Mouse (Mus musculus): ENCODE data around the gene Nectin3.
"Not testable (repeated sequence)": the region's sequence is repeated elsewhere in the genome, so short reads cannot be mapped to it uniquely, and the experiment has no call there.

Gene Nectin3

DNA sequence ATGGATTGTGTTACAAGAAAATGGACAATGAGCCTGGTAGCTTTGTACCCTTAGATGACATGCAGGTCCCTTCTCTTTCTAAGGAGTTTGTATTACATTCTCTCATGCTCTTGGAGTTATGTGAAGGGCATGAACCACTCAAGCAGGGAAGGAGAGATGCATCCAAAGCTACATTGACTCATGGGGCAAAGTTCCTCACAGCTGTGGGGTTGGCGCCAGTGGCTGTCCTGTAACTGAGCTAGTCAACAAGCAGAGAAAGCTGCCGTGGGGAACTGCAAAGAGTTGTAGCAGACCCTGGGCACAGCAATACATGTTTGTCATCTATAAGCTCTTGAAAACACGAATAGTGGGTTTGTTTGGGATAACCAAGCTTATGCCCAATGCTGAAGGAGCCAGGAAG lies 82.1 kb downstream of the Nectin3 start:
- DNase-seq (ENCODE audit: low read depth, low spot score): no peak

DNA sequence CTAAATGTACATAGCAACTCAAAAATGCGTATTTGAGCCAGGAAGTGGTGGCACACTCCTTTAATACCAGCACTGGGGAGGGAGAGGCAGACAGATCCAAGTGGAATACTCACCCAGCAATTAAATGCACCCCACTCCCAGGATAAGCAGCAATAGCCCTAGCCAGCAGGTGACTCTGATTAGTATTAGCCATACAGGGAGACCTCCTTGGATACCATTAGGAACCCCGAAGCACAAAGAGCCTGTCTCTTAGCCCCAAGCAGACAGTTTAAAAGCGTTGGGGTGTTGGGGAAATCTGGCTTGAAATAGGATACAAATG lies 87.6 kb downstream of the Nectin3 start:
- no peak for DNase-seq (ENCODE audit: low read depth, low spot score)

DNA sequence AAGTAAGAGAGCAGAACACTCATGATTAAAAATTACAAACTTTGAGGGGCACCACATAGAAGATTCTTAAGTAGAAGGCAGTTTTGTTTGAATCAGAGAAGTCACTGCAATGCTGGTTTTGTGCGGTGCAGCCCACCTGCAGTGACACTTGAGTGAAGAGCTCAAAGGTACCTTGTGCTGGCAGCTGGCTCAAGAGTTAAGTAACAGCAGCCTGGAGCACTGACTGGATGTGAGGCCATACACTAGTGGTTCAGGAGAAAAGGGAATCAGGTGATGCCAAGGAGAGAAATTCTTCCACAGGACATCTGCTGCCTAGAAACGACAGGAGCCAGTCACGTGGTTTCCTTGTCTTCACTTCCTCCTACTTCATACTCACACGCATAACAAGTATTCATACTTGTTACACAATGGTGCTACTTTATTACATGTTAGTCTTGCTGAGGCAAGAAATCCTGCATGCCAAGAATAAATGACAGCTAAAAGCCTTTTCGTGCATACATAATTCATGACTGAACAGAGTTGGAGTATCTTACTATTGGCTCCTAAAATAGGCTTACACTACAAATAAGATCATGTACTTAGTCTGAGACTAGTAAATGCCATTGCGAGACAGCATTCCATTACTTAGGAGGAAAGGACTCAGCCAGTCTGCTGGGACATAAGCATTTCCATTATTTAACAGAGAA lies 88.1 kb downstream of the Nectin3 start:
- DNase-seq (ENCODE audit: low read depth, low spot score): no peak

DNA sequence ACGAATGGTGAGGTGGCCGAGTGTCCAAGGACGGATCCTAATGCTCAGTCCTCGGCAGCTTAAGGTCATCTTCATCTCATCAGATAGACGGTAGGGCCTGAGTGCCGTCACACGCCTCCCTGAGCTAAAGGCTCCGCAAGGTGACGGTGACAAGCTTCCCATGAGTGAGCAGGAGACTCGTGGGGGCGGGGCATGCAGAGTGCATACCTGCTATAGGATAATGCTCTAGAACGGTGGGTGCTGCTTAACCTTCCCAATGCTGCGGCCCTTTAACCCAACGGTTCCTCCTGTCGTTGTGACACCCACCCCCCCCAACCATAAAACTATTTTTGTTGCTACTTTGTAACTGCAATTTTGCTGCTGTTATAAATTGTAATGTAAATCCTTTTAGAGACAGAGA lies 90.3 kb downstream of the Nectin3 start:
- DNase-seq (ENCODE audit: low read depth, low spot score): no peak

DNA sequence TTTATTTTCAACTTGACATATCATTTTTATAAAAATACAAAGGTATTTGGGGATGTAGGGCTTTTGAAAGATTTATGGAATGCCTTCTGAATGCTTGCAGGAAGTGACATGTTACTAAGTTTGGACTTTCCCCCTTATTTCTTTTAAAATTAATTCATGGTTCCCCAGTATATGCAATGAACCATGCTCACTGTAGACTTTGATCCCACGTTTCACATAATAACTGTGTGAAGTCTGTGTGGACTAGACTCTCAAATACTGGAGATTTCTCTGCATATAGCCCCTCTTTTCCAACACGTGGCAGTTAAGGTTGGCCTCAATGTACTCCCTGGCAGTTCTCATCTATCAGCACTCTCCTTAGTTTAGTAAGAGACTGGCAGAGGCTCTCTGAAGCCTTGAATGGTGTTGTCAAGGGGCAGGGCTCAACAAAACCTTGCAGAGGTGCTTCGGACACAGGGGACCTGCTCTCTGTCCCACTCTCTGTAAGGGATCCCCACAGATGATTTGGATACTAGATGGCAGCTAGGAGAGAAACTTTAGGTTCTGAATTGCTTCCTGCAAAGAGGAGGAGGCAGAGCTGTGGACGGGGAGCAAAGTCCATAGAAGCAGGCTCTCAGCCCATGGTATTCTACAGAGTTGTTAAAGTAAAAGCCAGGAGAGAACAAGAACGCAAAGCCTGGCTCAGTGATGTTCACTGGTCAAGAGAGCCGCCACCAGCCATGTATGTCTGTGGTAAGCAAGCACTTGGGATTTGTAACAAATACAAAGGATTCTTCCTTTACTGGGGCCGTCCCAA lies 91.3 kb downstream of the Nectin3 start:
- no peak for DNase-seq (ENCODE audit: low read depth, low spot score)

DNA sequence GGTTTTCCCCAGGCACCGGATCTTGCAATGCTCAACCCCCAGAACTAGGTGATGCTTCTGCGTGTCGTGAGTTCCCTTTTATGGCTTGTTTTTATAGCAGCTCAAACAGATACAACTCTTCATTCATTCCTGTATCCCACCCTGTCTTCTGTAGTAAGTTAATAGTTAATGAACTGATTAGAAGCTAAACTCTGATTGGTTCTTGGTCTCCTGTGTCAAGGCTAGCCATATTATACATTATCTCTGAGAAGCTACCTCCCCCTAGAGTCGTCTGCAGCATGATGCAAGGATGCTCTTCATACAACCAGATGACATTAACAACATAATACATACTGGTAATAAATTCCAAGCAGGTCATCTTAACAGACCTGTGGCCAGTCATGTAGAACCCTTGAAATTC lies 100.4 kb downstream of the Nectin3 start:
- no peak for DNase-seq (ENCODE audit: low read depth, low spot score)

DNA sequence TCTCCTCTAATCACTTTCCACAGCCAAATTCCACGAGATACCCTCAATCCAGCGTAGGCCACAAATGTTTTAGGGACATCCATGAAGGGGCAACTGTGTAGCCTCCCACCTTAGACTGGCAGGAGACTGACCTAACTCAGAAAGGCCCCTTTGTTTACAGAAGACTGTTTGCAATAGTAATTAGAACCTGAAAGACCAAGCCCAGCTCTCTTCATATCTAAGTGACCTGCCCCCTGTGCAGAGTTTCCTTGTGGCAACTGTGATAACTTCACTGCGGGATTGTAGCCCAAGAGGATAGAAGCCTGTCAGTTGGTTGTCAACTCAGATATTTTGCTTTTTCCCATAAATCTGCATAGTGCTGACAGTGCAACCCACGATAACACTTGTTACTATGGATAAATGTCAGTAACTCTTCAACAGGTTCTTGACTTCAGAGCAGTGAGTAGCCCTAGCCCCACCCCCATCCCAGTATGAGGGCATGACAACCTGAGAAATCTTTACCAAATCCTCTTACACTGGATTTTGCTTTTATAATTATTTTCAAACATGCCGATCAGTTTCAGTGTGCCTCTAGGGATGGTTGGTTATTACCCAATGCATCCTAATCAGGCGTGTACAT lies 108.8 kb downstream of the Nectin3 start:
- DNase-seq (ENCODE audit: low read depth, low spot score): no peak

DNA sequence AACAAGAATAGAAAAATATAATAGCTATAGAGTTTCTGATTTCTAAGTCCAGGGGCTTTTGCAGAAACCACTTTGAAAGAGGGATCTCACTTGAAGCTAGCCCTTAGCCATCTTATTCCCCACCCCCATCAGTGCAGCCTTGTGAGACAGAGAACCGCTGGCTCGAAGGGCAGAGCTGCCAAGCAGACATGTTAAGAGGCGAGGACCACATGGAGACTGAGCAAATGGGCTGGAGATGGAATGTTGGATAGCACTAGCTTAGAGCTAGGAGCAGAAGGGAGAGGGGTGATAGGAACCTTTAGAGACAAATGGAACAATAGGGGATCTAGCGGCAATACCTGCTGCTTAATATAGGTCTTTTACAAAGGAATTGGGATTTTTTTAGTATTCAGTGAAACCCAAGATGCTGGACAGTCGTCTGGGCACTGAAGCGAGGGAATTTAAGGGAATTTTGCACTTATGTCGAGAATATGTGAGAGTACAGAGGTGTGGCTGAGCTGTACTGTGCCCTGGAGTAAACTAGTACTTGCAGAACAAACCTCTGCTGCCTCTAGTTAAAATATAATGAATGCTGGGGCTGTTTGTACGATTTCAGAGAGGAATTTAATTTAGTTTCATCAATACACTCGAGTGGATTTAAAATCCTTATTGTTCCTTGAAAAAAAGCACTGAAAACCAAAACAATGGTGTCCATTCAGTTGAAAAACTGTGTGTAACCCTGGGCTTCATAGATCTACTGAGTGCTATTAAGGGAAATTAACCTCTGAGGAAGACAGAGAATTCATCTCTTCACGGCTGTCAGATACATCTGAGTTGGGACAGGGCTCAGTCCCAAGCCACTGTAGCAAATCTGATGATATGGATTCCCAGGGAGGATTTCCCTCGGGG lies 109.6 kb downstream of the Nectin3 start:
- peak; percentile 34 for DNase-seq (ENCODE audit: low read depth, low spot score)

DNA sequence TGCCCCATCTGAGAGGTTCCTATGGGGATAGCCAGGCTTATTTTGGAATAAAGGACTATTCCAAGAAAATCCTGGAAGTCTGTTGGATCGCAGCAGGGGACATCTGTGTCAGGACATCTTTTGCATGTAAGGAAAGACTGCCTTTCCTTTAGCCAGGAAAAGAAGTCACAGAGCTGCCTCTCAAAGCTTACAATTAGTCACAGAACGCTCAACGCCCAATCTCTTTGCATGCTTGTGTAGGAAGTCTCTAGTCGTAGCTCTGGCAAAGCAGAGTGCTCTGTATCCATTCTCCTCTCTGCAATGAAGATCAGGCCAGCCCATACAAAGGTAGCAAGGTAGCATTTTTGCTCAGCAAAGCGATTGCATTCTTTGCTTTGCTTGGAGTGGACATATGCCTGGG lies 114.0 kb downstream of the Nectin3 start:
- DNase-seq (ENCODE audit: low read depth, low spot score): no peak

DNA sequence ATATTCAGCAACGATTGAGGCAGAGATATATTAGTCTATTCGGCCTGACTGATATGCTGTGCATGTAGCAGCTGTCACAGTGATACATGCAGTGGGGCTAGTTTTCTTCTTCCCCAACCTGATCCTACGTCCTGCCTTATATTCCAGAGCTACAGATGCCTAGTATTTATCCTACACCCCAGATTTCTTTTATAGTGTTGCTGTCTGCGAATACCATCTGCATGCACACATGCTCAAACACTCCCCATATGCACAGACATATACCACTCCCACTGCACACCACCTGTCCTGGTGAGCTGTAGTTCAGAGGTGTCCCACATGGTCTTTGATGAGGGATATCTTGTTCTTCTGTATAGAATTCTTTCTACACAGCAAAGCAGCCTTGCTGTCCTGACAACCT lies 115.0 kb downstream of the Nectin3 start:
- no peak for DNase-seq (ENCODE audit: low read depth, low spot score)

DNA sequence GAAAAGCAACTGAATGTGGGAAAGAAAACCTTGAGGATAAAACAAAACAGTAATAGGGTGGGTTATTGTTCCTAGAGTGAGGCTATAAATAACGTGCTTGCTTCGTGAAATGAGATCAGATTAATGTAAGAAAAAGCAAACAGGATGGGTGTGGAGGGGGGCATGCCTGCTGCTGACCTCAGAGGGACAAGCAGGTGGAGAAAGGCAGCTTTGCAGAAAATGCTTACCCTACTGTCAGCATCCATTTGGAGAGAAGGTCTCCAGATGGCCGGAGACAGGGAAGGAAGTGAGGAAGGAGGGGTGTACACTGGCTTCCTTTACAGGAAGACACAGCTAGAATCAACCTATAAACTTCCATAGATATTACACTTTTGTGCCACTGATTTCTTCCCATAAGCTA lies 121.8 kb downstream of the Nectin3 start:
- no peak for DNase-seq (ENCODE audit: low read depth, low spot score)

DNA sequence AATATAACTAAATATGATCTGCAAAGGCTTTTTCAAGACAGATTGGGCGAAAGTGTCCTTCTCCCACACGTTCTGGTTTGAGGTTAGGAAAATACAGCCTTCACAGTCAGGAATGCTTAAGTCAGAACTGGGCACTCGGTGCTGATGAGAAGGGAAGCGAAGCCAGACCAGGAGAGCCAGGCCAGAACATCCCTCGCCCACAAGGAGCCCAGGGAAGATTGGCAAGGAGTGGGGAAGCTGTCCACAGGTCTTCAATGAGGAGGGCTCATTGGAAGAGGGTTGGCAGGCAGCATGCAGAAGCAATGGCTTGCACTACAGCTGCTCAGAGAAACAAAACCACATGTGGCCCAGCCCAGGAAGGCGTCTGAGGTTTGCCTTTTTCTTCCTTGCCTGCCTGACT lies 136.3 kb downstream of the Nectin3 start:
- DNase-seq (ENCODE audit: low read depth, low spot score): no peak

DNA sequence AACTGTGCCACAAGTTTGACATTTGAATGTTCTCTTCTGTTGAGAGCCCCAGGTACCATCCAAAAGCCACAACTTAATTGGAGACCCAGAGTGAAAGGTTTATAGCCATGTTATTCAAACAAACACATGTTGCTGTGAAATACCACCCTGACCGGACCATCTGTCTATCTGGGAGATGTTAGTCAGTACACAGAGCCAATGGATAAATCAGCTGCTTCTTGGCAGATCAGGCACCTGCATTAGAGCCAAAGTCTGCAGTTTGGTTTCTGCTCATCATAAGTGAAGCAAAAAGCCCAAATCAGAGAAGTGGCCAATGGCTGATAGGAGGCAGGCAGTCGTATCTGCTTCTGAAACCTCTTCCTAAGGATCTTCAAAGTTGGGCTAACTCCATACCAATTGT lies 140.7 kb downstream of the Nectin3 start:
- DNase-seq (ENCODE audit: low read depth, low spot score): not testable (repeated sequence)

DNA sequence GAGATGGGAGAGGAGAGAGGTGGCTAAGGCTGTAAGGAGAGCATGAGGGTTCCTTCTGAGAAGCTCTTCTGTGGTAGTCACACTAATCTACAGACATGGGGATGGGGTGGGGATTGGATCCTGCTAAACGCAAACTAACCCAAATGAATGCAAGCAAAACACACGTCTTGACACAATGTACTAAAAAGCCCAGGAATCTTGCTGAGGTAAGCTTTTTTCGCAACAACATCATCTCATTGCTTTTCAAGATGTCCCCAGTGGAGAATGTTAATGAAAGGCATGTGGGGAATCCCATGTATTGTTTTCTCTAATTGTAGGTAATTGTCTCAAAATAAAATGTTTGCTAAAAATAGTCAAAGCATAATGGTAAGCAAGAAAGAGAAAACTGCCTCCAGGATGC lies 141.7 kb downstream of the Nectin3 start:
- no peak for DNase-seq (ENCODE audit: low read depth, low spot score)
